Mouse (Mus musculus): ENCODE measurements around the gene Stradb. TPM values are rescaled to one million over a fixed set of nuclear protein-coding genes. Genes with fewer than 3 reads are reported as not detected.
A peak's percentile ranks its signal among the peaks of the same experiment; 100 is the strongest.

Gene Stradb
- polyA plus RNA-seq, 1 experiment from 2014 or later, result 103 TPM

DNA sequence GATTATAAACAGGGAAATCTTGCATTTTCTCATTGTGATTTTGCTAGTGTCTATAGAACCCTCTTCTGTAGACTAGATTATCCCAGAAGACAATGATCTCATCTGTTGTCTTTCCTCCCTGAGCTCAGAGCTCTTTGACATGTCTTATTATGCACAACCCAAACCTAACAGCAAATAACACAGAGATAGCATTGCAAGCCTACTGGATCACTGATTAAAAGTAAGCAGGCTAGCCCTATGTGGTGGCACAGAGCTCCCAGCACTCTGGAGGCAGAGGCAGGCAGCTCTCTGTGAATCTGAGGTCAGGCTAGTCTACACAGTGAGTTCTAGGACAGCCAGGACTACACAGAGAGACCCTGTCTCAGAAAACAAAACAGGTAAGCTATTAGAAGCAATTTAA lies 10.5 kb upstream of the Stradb start:
- Histone ChIP-seq H3K27me3 (replicated peaks) (no peaks in the 10 kb centered on the region), H3K9me3 (replicated peaks) (no peaks in the 10 kb centered on the region), H3K4me2 (no peak overlapping the region), H3K9ac (replicated peaks) (no peak overlapping the region), H3K36me3 (no peaks in the 10 kb centered on the region), H3K4me3 (replicated peaks) (no peak overlapping the region), H3K4me1 (peaks cover 12% of the 10 kb centered on the region), H3K27ac (replicated peaks) (no peak overlapping the region)
- no peak for ATAC-seq (ENCODE audit: low FRiP score)

DNA sequence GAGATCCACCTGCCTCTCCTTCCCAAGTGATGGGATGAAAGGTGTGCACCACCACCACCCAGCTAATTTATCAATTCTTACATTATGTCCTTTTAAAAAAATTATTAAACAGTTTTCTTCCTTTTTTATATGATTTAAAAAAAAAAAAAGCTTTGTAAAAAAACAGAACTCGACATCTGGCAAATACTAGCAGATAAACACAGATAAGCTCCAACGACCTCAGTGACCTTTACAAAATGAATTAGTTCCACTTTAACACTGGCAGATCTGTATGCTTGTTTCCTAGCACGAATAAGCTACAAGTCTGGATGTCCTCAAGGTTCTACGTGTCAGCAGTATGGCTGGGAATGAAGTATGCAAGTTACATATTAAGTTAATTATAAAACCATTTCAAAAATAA lies 5.8 kb upstream of the Stradb start:
- Histone ChIP-seq H3K9me3 (replicated peaks) (no peaks in the 10 kb centered on the region), H3K9ac (replicated peaks) (no peak overlapping the region), H3K27me3 (replicated peaks) (no peaks in the 10 kb centered on the region), H3K36me3 (no peaks in the 10 kb centered on the region), H3K4me2 (no peak overlapping the region), H3K4me1 (peaks cover 29% of the 10 kb centered on the region), H3K27ac (replicated peaks) (no peak overlapping the region), H3K4me3 (replicated peaks) (no peak overlapping the region)
- 68% methylated on average over 4 of the region's 4 CpGs for WGBS
- no peak for ATAC-seq (ENCODE audit: low FRiP score)

DNA sequence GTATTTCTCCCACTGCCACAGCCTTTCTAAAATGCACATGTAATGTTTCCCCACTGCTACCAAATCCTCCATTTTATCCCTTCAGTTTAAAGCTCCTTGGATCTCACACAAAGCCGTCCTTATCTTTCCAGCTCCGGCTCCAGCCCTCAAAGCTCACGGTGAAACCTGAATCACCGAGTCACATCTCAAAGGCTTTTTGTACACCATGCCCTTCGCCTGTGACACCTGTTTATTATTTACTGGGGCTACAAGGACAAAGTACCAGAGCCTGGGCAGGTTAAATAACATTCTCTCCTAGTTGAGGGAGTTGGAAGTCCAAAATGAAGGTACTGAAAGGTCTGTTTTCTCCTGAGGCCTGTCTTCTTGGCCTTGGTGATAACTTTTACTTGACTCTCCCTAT lies 3.3 kb upstream of the Stradb start:
- ATAC-seq (ENCODE audit: low FRiP score), result no peak

DNA sequence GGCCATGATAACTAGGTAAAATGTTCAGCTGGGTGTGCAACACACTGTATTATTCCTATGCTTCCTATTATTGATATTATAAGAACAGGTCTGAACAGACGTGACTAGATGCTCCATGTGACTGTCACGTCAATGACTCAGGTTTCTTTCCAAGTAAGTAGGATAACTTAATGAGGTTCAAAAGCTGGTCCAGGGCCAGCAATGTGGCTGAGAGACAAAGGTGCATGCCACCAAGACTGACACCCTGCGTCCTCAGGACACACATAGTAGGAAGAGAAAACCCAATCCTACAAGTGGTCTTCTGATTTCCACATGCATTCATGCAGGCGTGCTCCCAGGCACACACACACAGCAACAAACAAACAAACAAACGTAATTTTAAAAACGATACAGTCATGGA lies 2.2 kb upstream of the Stradb start:
- H3K27me3 ChIP-seq (replicated peaks), result no peaks in the 10 kb centered on the region
- no peak for ATAC-seq (ENCODE audit: low FRiP score)
- H3K4me3 ChIP-seq (replicated peaks), result no peak overlapping the region
- H3K4me2 ChIP-seq, result 0 out of 2 replicates have a peak overlapping the region, but pooled peaks have one; percentile 65
- H3K36me3 ChIP-seq, result no peaks in the 10 kb centered on the region
- H3K4me1 ChIP-seq, result peaks cover 45% of the 10 kb centered on the region
- WGBS, result 91% methylated on average over 6 of the region's 6 CpGs
- no peak overlapping the region for H3K27ac ChIP-seq (replicated peaks)
- no peaks in the 10 kb centered on the region for H3K9me3 ChIP-seq (replicated peaks)
- H3K9ac ChIP-seq (replicated peaks), result no peak overlapping the region

More for the DNA sequence above, 3.3 kb upstream of the Stradb start:
- Histone ChIP-seq H3K27me3 (replicated peaks) (no peaks in the 10 kb centered on the region), H3K9me3 (replicated peaks) (no peaks in the 10 kb centered on the region), H3K36me3 (no peaks in the 10 kb centered on the region), H3K4me1 (peaks cover 37% of the 10 kb centered on the region), H3K9ac (replicated peaks) (no peak overlapping the region), H3K27ac (replicated peaks) (no peak overlapping the region), H3K4me2 (no peak overlapping the region), H3K4me3 (replicated peaks) (no peak overlapping the region)
- WGBS, result 83% methylated on average over 5 of the region's 5 CpGs

DNA sequence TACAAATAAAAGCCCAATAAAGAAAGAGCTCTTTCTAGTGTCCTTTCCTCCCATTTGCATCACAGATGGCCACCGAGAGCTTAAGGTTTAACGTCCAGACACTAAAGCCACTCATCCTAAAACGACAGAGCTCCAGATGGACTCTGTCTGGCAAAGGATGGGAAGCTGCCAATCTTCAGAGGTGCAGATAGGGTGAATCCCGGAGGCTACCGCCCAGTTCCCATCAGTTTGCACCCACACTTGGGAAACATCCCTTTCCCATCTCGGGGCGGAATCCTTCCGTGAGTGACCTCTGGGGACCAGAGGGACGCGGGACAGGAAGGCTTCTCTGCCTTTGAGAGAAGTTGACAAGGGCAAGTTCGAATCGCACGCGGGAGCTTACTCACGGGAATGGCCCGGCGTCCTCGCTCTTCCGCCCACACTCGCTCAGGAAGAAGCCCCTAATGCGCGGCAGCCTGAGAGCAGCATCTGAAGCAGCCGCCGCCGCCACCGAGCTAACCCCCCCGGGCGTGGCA lies 414 bp upstream of the Stradb start:
- no peaks in the 10 kb centered on the region for H3K9me3 ChIP-seq (replicated peaks)
- peak overlapping the region; percentile 92 for H3K27ac ChIP-seq (replicated peaks)
- ATAC-seq (ENCODE audit: low FRiP score), result no peak; the same call in 1 of the 2 replicates
- H3K9ac ChIP-seq (replicated peaks), result peak overlapping the region; percentile 81
- H3K4me3 ChIP-seq (replicated peaks), result peak overlapping the region; percentile 72
- H3K4me2 ChIP-seq, result peak overlapping the region; percentile 65
- no peaks in the 10 kb centered on the region for H3K27me3 ChIP-seq (replicated peaks)
- WGBS, result under 1% methylated on average over 28 of the region's 28 CpGs
- H3K4me1 ChIP-seq, result peaks cover 45% of the 10 kb centered on the region
- H3K36me3 ChIP-seq, result 0 out of 2 replicates have a peak, but pooled peaks cover 3% of the 10 kb centered on the region

DNA sequence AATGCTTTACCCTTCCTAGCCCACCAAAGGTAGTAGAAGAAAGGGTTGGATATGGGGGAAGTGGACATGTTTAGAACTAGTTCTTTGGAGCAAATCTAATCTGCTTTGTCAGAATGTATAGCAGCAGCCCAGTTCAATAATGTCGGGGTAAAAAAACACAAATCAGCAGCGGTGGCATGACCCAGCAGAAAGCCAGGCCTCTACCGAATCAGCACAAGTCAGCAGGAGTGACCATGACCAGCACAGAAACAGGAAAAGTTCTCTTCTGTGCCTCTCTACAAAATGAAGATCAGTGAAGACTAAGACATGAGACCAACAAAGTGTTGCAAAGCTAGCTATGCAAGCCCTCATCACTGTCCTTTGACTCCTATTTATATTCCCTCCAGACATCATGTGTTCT lies 9.0 kb downstream of the Stradb start:
- 84% methylated on average over 3 of the region's 3 CpGs for WGBS
- H3K9me3 ChIP-seq (replicated peaks), result no peaks in the 10 kb centered on the region

DNA sequence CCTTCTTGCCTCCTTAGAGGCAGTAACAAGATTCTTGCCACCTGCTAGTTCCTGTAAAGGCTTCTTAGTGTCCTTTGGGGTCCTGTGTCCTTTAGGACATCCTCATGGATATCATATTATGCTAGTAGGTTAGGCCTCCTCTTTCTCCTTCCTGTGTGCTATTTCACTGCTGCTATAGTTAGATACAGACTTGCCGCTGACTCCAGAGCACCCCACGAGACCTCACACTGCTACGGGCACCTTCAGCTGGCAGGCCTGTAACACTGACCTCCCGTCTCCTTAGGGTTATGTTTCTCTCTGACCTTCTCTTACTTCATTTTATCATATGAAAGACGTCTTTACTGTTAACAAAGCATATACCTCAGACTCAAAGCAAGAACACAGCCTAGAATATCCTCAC lies 11.3 kb downstream of the Stradb start:
- Histone ChIP-seq H3K36me3 (peaks cover 65% of the 10 kb centered on the region), H3K9ac (replicated peaks) (no peak overlapping the region), H3K4me1 (no peaks in the 10 kb centered on the region), H3K9me3 (replicated peaks) (no peaks in the 10 kb centered on the region), H3K4me3 (replicated peaks) (no peak overlapping the region), H3K27me3 (replicated peaks) (no peaks in the 10 kb centered on the region), H3K27ac (replicated peaks) (no peak overlapping the region), H3K4me2 (no peak overlapping the region)
- no peak for ATAC-seq (ENCODE audit: low FRiP score)
- WGBS, result 92% methylated on average over 5 of the region's 5 CpGs

More for the DNA sequence above, 9.0 kb downstream of the Stradb start:
- Histone ChIP-seq H3K27ac (replicated peaks) (no peak overlapping the region), H3K9ac (replicated peaks) (no peak overlapping the region), H3K36me3 (peaks cover 57% of the 10 kb centered on the region), H3K4me1 (no peaks in the 10 kb centered on the region), H3K4me3 (replicated peaks) (no peak overlapping the region), H3K4me2 (no peak overlapping the region), H3K27me3 (replicated peaks) (no peaks in the 10 kb centered on the region)
- ATAC-seq (ENCODE audit: low FRiP score), result no peak

DNA sequence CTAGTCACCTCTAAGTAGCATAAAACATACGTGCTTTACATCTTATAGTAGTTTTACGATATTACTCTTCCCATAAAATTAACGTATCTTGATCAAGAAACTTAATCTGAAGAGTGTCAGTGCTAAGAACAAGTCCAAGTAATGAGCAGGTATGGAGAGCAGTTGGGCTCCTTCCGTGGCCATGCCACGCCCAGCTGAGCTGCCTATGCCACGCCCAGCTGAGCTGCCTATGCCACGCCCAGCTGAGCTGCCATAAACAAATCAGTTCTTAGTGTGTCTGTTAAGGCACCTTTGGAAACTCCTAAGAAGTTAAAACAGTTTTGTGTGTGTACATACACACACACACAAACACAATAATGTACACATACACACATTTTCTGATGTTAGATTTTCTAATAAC lies 19.8 kb downstream of the Stradb start:
- Histone ChIP-seq H3K27ac (replicated peaks) (no peak overlapping the region), H3K4me3 (replicated peaks) (no peak overlapping the region), H3K9me3 (replicated peaks) (no peaks in the 10 kb centered on the region), H3K36me3 (peaks cover 53% of the 10 kb centered on the region), H3K4me1 (no peaks in the 10 kb centered on the region), H3K27me3 (replicated peaks) (no peaks in the 10 kb centered on the region), H3K4me2 (no peak overlapping the region), H3K9ac (replicated peaks) (no peak overlapping the region)
- 90% methylated on average over 7 of the region's 7 CpGs for WGBS
- ATAC-seq (ENCODE audit: low FRiP score), result no peak

DNA sequence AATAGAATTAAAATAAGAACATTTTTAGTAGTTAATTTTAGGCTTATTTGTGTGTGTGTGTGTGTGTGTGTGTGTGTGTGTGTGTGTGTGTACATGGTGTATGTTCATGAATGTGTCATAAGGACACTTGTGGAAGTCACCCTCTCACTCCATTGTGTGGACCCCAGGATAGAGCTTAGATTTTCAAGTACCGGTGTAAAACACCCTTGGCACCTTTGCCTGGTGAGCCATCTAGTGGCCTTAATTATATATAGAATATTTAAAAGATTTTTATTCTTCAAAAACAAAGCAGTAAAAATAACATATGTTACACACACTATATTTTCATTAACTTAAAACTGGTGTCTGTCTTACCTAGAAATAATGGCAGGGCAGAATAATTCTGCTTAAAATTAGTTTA lies 20.4 kb downstream of the Stradb start:
- H3K36me3 ChIP-seq, result peaks cover 50% of the 10 kb centered on the region
- no peak overlapping the region for H3K4me2 ChIP-seq
- H3K27me3 ChIP-seq (replicated peaks), result no peaks in the 10 kb centered on the region
- no peaks in the 10 kb centered on the region for H3K4me1 ChIP-seq
- no peak overlapping the region for H3K27ac ChIP-seq (replicated peaks)
- WGBS, result 11% methylated on average over 1 of the region's 1 CpGs
- H3K4me3 ChIP-seq (replicated peaks), result no peak overlapping the region
- H3K9me3 ChIP-seq (replicated peaks), result no peaks in the 10 kb centered on the region
- H3K9ac ChIP-seq (replicated peaks), result no peak overlapping the region
- no peak for ATAC-seq (ENCODE audit: low FRiP score)

DNA sequence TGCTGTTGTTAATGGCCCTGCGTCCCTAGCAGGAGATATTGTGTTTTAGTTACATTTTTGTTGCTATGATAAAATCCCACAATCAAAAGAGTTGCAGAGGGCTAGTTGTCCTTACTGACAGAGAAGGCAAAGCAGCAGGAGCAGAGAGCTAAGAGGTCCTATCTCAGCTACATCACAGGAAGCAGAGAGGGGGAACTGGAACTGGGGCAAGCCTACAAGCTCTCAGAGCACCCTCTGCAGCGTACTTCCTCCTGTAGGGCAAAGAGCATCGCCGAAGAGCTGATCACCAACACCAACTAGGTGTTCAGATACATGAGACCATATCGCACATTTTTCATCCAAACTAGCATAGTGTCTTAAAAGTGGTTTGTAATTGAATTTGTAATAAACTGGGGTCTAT lies 22.0 kb downstream of the Stradb start:
- no peaks in the 10 kb centered on the region for H3K27me3 ChIP-seq (replicated peaks)
- no peak for ATAC-seq (ENCODE audit: low FRiP score)
- H3K4me3 ChIP-seq (replicated peaks), result no peak overlapping the region
- no peak overlapping the region for H3K27ac ChIP-seq (replicated peaks)
- H3K4me2 ChIP-seq, result no peak overlapping the region
- no peaks in the 10 kb centered on the region for H3K9me3 ChIP-seq (replicated peaks)
- H3K36me3 ChIP-seq, result peaks cover 42% of the 10 kb centered on the region
- 90% methylated on average over 5 of the region's 5 CpGs for WGBS
- H3K9ac ChIP-seq (replicated peaks), result no peak overlapping the region
- no peaks in the 10 kb centered on the region for H3K4me1 ChIP-seq

DNA sequence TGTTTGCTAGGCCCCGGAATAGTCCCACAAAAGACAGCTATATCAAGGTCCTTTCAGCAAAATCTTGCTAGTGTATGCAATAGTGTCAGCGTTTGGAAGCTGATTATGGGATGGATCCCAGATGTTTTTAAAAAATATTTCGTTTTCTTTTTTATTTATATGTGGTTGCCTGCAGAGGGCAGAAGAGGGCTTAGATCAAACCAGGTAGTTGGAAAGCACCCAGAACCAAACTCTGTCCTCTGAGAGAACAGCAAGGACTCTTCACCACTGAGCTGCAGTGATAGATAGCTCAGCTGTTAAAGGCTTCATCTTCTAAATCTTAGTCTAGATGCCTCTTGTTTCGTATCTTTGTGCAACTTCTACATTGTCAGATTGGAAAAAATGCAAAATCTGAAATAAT lies 35.9 kb downstream of the Stradb start:
- WGBS, result 43% methylated on average over 4 of the region's 4 CpGs
- Histone ChIP-seq H3K36me3 (no peaks in the 10 kb centered on the region), H3K4me1 (no peaks in the 10 kb centered on the region), H3K27ac (replicated peaks) (no peak overlapping the region), H3K9me3 (replicated peaks) (no peaks in the 10 kb centered on the region), H3K27me3 (replicated peaks) (no peaks in the 10 kb centered on the region), H3K9ac (replicated peaks) (no peak overlapping the region), H3K4me3 (replicated peaks) (no peak overlapping the region), H3K4me2 (no peak overlapping the region)
- ATAC-seq (ENCODE audit: low FRiP score), result no peak

DNA sequence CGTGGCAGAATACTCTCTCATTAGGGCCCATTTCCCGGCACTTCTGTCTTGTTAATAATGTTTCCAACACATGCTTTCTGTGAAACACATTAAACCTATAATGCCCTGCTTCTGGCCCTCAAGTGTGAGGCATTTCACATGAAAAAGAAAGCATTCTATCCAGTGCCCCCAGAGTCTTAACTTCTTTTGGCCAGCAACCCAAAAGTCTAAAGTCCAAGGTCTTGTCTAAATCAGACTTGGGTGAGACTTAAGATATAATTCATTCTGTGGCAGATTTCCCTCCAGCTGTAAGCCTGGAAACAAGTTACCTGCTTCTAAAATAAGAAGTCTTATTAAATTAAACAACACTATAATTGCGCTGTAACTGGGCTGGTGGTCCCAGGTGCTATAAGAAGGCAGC lies 48.2 kb downstream of the Stradb start:
- no peaks in the 10 kb centered on the region for H3K4me1 ChIP-seq
- H3K4me3 ChIP-seq (replicated peaks), result no peak overlapping the region
- no peak overlapping the region for H3K27ac ChIP-seq (replicated peaks)
- no peak overlapping the region for H3K9ac ChIP-seq (replicated peaks)
- H3K4me2 ChIP-seq, result no peak overlapping the region
- 77% methylated on average over 3 of the region's 3 CpGs for WGBS
- no peak for ATAC-seq (ENCODE audit: low FRiP score)
- H3K36me3 ChIP-seq, result no peaks in the 10 kb centered on the region
- H3K9me3 ChIP-seq (replicated peaks), result no peaks in the 10 kb centered on the region
- no peaks in the 10 kb centered on the region for H3K27me3 ChIP-seq (replicated peaks)

DNA sequence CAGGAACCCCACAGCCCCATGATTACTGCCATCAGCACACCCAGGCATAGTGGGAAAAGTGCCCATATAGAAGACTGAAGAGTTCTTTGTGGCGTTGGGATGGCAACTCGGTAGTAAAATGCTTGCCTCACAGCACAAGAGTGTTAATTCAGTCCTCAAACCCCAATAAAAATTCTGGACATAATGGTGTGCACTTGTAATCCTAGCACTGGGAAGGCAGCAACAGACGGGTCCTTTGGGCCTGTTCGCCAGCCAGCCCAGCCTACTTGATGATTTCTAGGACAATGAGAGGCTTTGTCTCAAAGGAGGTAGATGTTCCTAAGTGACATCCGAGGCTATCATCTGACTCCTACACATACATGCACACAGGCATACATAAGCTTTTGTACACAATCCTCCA lies 64.4 kb downstream of the Stradb start:
- Histone ChIP-seq H3K4me3 (replicated peaks) (no peak overlapping the region), H3K9me3 (replicated peaks) (no peaks in the 10 kb centered on the region), H3K36me3 (no peaks in the 10 kb centered on the region), H3K4me2 (no peak overlapping the region), H3K27me3 (replicated peaks) (no peaks in the 10 kb centered on the region), H3K9ac (replicated peaks) (no peak overlapping the region), H3K27ac (replicated peaks) (no peak overlapping the region), H3K4me1 (no peaks in the 10 kb centered on the region)
- ATAC-seq (ENCODE audit: low FRiP score), result peak; percentile 41; the same call in 1 of the 2 replicates
- 42% methylated on average over 5 of the region's 5 CpGs for WGBS
